Mouse (Mus musculus) bone marrow, adult 2 months (tissue): ENCODE measurements around the gene Ep400. TPM values are rescaled to one million over a fixed set of nuclear protein-coding genes. Genes with fewer than 3 reads are reported as not detected.

ENCODE experiments used
- H3K27ac ChIP-seq: fragments of 200-500 bp; 2 replicates; pipeline ENCODE4 v1.5.1; 2012; ENCODE audit warnings: low read depth, mild to moderate bottlenecking, control low read depth, inconsistent platforms, low read length; ENCODE audit not compliant: control insufficient read depth, poor library complexity, insufficient read depth
- H3K4me1 ChIP-seq: fragments of 200-500 bp; 2 replicates; pipeline ENCODE4 v1.6.1; 2011; ENCODE audit warnings: low read length; ENCODE audit not compliant: control insufficient read depth, insufficient read depth
- H3K4me3 ChIP-seq: fragments of 200-500 bp; replicated peaks from 2 replicates; pipeline ENCODE3; 2011; ENCODE audit warnings: mild to moderate bottlenecking, low read depth, low read length, control low read depth; ENCODE audit not compliant: control insufficient read depth
- CTCF ChIP-seq: fragments of 200-500 bp; IDR thresholded peaks from 2 replicates; pipeline ENCODE4 v1.5.1; 2011; ENCODE audit warnings: low read length, control low read depth; ENCODE audit not compliant: control insufficient read depth, insufficient read depth
- POLR2A ChIP-seq: fragments of 200-500 bp; IDR thresholded peaks from 2 replicates; pipeline ENCODE4 v1.6.1; 2011; ENCODE audit warnings: low read depth, mild to moderate bottlenecking, control low read depth, low read length, borderline replicate concordance; ENCODE audit not compliant: control insufficient read depth
- WGBS: fragments of 180-500 bp; shearing (Covaris S2); methylation state at CpG from one replicate; pipeline ENCODE4 v1.1.7; 2018; 5-methylcytosine and 5-hydroxymethylcytosine counted together
- polyA plus RNA-seq: library from polyadenylated mRNA; stranded (reverse); fragments of >200 nt; gene quantifications from 2 replicates; pipeline ENCODE4 v1.2.4, GENCODE M21; 2011; ENCODE audit warnings: low replicate concordance; ENCODE audit not compliant: missing spikeins, insufficient read depth, insufficient read length

The Ep400 gene
- polyA plus RNA-seq, 1 experiment, result 45.0 TPM

DNA sequence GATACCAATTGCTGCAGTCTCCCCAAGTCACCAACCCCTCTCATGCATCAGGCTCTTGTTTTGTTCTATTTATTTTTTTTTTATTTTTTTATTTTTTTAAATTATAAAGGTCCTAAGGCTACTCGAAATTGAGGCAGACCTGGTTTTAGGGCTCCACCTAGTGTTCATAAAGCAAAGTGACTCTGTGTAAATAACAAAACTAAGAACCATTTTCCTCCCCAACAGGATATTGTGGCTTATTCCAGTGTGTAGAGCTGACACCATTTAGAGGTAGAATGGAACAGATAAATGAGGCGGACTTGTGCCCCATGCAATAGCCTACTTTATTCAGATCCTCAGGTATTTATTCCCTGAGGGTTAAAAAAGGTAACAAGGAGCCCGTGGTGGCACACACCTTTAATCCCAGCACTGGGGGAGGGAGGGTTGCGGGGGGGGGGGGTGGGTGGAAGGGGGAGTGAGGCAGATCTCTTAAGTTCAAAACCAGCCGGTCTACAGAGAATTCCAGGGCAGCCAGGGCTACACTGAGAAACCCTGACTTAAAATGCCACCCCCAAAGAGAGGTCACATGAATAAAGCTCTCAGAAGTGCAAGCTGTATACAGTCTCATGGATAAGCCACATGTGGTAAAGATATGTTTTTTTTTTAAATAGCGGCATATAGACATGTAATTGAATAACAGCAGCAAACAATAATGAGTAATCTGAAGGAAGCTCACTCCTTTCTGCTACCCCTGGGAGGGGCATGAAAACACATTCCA is 134.4 kb downstream of the Ep400 start:
- Histone ChIP-seq H3K27ac (no peak overlapping the region), H3K4me3 (no peak overlapping the region), H3K4me1 (no peaks in the 10 kb centered on the region)
- TF ChIP-seq POLR2A (no peak), CTCF (no peak)
- 34% methylated on average over 6 of the region's 6 CpGs for WGBS

GRCm38 (mm10) chr5:110629525-110630120 is 140.9 kb downstream of the Ep400 start:
- 70% methylated on average over 2 of the region's 2 CpGs for WGBS
- Histone ChIP-seq H3K27ac (no peak overlapping the region), H3K4me1 (no peaks in the 10 kb centered on the region; the same call in 1 of the 2 replicates), H3K4me3 (no peak overlapping the region)
- TF ChIP-seq CTCF, result no peak
- no peak for TF ChIP-seq POLR2A

- Histone ChIP-seq H3K27ac (no peak overlapping the region), H3K4me1 (no peaks in the 10 kb centered on the region; the same call in 1 of the 2 replicates), H3K4me3 (no peak overlapping the region)
- TF ChIP-seq POLR2A (no peak), CTCF (no peak)
- WGBS, result 38% methylated on average over 19 of the region's 19 CpGs
These were observed 142.4 kb downstream of the Ep400 start for GRCm38 (mm10) chr5:110628156-110628555.

- H3K27ac ChIP-seq, result no peak overlapping the region
- WGBS, result 86% methylated on average over 10 of the region's 10 CpGs
- no peak for TF ChIP-seq POLR2A
- no peak for TF ChIP-seq CTCF
- no peaks in the 10 kb centered on the region; the same call in 1 of the 2 replicates for H3K4me1 ChIP-seq
- no peak overlapping the region for H3K4me3 ChIP-seq
These were observed 143.2 kb downstream of the Ep400 start for GRCm38 (mm10) chr5:110627351-110627750.

DNA sequence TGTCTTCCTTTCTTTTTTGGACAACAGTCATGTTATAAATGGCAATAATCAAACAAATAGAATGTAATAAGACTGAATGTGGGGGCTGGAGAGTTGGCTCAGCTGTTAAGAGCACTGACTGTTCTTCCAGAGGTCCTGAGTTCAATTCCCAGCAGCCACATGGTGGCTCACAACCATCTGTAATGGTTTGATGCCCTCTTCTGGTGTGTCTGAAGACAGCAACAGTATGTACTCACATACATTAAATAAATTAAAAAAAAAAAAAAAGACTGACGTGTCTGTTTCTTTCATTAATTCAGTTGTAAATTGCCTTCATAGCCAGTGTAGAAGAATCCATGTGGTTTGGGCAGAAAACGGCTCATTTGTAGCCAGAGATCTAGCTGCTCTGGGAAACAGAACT is 146.2 kb downstream of the Ep400 start:
- no peak overlapping the region for H3K27ac ChIP-seq
- TF ChIP-seq POLR2A (no peak), CTCF (no peak)
- WGBS, result 66% methylated on average over 2 of the region's 2 CpGs
- no peak overlapping the region for H3K4me3 ChIP-seq
- no peaks in the 10 kb centered on the region for H3K4me1 ChIP-seq

GRCm38 (mm10) chr5:110619226-110619625 is 151.3 kb downstream of the Ep400 start:
- WGBS, result 85% methylated on average over 6 of the region's 6 CpGs
- no peak overlapping the region for H3K27ac ChIP-seq
- no peak overlapping the region for H3K4me3 ChIP-seq
- H3K4me1 ChIP-seq, result no peaks in the 10 kb centered on the region
- no peak for TF ChIP-seq CTCF
- no peak for TF ChIP-seq POLR2A

Other genes with a start within 250 kb of the Ep400 start
- gene Galnt9, start 226.4 kb downstream of the Ep400 start, polyA plus RNA-seq, result not detected in 2 replicates
- 28.9 and 42.6 TPM in 2 replicates for gene Noc4l, start 117.3 kb downstream of the Ep400 start, polyA plus RNA-seq
- 16.6 and 24.2 TPM in 2 replicates for gene Ddx51, start 117.3 kb downstream of the Ep400 start, polyA plus RNA-seq
- 19.4 and 22.0 TPM in 2 replicates for gene Pus1, start 9.9 kb upstream of the Ep400 start, polyA plus RNA-seq
- gene Ulk1, start 39.4 kb upstream of the Ep400 start, polyA plus RNA-seq, result 25.6 and 64.6 TPM in 2 replicates
- 24.7 and 45.3 TPM in 2 replicates for gene Hscb, start 69.1 kb upstream of the Ep400 start, polyA plus RNA-seq
- gene Chek2, start 69.3 kb upstream of the Ep400 start, polyA plus RNA-seq, result 22.2 and 23.2 TPM in 2 replicates
- gene Ttc28, start 109.1 kb upstream of the Ep400 start, polyA plus RNA-seq, result 3.6 and 7.4 TPM in 2 replicates